Mouse (Mus musculus) limb, embryonic 14.5 days (tissue): Measurements from ENCODE around the gene Fbxw7. TPM values are rescaled to one million over a fixed set of nuclear protein-coding genes. Genes with fewer than 3 reads are reported as not detected.

Experiments used
- ATAC-seq: fragments of 200-750 bp; cut with Nextera tagmentation; 2 replicates; pipeline ENCODE4 v1.8.0; 2017; ENCODE audit warnings: low read depth, moderate number of reproducible peaks, moderate TSS enrichment; ENCODE audit not compliant: low FRiP score
- DNase-seq: peaks from one replicate; pipeline ENCODE4 v3.0.0-alpha.2; 2015; ENCODE audit warnings: low spot score
- H3K27ac ChIP-seq: fragments of 300-500 bp; sonication (generic); replicated peaks from 2 replicates; pipeline ENCODE4 v1.5.1; 2014; ENCODE audit warnings: low read depth, mild to moderate bottlenecking, low read length, moderate library complexity, mixed read lengths
- H3K27me3 ChIP-seq: fragments of 300-500 bp; sonication (generic); 2 replicates; pipeline ENCODE4 v1.6.1; 2014; ENCODE audit warnings: low read length, mixed read lengths; ENCODE audit not compliant: control insufficient read depth, insufficient read depth
- H3K36me3 ChIP-seq: fragments of 300-500 bp; sonication (generic); 2 replicates; pipeline ENCODE4 v1.6.1; 2014; ENCODE audit warnings: mild to moderate bottlenecking, low read length, moderate library complexity, mixed read lengths; ENCODE audit not compliant: control insufficient read depth, insufficient read depth
- H3K4me1 ChIP-seq: fragments of 300-500 bp; sonication (generic); 2 replicates; pipeline ENCODE4 v1.6.1; 2014; ENCODE audit warnings: antibody characterized with exemption, low read length, mixed read lengths; ENCODE audit not compliant: control insufficient read depth, insufficient read depth
- H3K4me2 ChIP-seq: fragments of 300-500 bp; sonication (generic); replicated peaks from 2 replicates; pipeline ENCODE4 v1.6.1; 2014; ENCODE audit warnings: low read depth, mild to moderate bottlenecking, low read length, moderate library complexity; ENCODE audit not compliant: severe bottlenecking
- H3K4me3 ChIP-seq: fragments of 300-500 bp; sonication (generic); replicated peaks from 2 replicates; pipeline ENCODE4 v1.5.1; 2014; ENCODE audit warnings: low read length
- H3K9ac ChIP-seq: fragments of 300-500 bp; sonication (generic); 2 replicates; pipeline ENCODE4 v1.6.1; 2014; ENCODE audit warnings: mild to moderate bottlenecking, low read depth, low read length, moderate library complexity; ENCODE audit not compliant: severe bottlenecking
- H3K9me3 ChIP-seq: fragments of 300-500 bp; sonication (generic); 2 replicates; pipeline ENCODE4 v1.6.1; 2016; ENCODE audit warnings: low read length; ENCODE audit not compliant: control insufficient read depth
- POLR2A ChIP-seq: fragments of 200-500 bp; IDR thresholded peaks from 2 replicates; pipeline ENCODE4 v1.8.0; 2012; ENCODE audit warnings: inconsistent platforms, mild to moderate bottlenecking, moderate library complexity, borderline replicate concordance; ENCODE audit not compliant: insufficient read depth, insufficient read length; ENCODE audit errors: extremely low read depth
- WGBS: fragments of 180-500 bp; shearing (Covaris S2); extraction: QIAGEN DNeasy Blood & Tissue Kit; methylation state at CpG from one replicate; pipeline ENCODE4 v1.1.7; 2014; 5-methylcytosine and 5-hydroxymethylcytosine counted together
- polyA plus RNA-seq, 2 experiments: library from polyadenylated mRNA; depleted of rRNA in 1 of 2; stranded (reverse) in 1 of 2; unstranded in 1 of 2; fragments of >200 nt; fragmentation: Nextera tagmentation in 1 of 2; extraction: Ambion mirVana in 1 of 2; gene quantifications; 2 replicates each; pipeline versions ENCODE4 v1.2.1 to v1.2.3; 2012 to 2014

The Fbxw7 gene
- polyA plus RNA-seq, 2 experiments, result 10.6 to 13.4 TPM

DNA sequence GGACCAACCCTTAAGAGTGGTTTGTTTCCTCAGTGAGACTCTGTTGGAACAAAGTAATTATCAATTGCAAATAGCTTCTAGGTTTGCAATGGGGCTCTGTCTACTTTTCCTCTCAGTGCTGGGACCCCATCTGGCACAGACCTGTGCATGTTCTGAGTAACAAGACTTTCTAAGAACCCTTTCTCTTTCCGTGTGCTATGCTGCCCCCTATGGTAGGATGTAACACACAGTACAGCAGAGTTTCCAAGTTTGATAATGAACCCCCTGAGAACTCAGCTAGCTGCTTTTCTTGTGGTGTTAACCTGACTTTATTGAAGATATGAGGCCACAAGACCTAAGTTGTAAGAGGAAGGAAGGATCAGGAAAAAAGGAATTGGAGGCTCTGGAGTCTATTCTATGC, 91.5 kb downstream of the Fbxw7 start:
- no peak for TF ChIP-seq POLR2A
- no peak overlapping the region for H3K27ac ChIP-seq
- no peaks in the 10 kb centered on the region for H3K9me3 ChIP-seq
- H3K36me3 ChIP-seq, result no peaks in the 10 kb centered on the region
- 22% methylated on average over 1 of the region's 1 CpGs for WGBS
- DNase-seq (peak; percentile 18), ATAC-seq (no peak)
- H3K4me3 ChIP-seq, result no peak overlapping the region
- H3K4me1 ChIP-seq, result no peaks in the 10 kb centered on the region
- no peak overlapping the region for H3K9ac ChIP-seq
- H3K4me2 ChIP-seq, result no peak overlapping the region
- H3K27me3 ChIP-seq, result no peaks in the 10 kb centered on the region

DNA sequence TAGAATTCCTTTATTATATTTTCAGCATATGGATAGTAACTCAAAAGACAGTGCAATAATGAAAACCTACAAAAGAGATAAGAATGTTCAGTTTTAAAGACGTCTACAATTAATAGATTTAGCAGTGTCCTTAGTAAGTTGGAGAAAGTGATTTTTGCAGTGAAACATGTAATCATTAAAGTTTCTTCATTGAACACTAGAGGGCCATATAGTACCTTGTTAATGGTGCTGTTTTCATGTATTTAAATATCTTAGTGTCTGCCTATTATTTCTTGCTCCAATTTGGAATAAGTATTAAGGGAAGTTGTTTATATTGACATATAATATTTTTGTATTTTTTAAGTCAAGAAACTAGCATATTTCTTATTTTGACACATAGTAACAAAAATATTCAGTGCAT, 99.2 kb downstream of the Fbxw7 start:
- ATAC-seq (no peak), DNase-seq (peak; percentile 9)
- Histone ChIP-seq H3K4me2 (no peak overlapping the region), H3K27ac (no peak overlapping the region), H3K9ac (no peak overlapping the region), H3K27me3 (no peaks in the 10 kb centered on the region), H3K4me3 (no peak overlapping the region), H3K9me3 (no peaks in the 10 kb centered on the region), H3K36me3 (no peaks in the 10 kb centered on the region), H3K4me1 (no peaks in the 10 kb centered on the region)
- 53% methylated on average over 1 of the region's 1 CpGs for WGBS
- no peak for TF ChIP-seq POLR2A

DNA sequence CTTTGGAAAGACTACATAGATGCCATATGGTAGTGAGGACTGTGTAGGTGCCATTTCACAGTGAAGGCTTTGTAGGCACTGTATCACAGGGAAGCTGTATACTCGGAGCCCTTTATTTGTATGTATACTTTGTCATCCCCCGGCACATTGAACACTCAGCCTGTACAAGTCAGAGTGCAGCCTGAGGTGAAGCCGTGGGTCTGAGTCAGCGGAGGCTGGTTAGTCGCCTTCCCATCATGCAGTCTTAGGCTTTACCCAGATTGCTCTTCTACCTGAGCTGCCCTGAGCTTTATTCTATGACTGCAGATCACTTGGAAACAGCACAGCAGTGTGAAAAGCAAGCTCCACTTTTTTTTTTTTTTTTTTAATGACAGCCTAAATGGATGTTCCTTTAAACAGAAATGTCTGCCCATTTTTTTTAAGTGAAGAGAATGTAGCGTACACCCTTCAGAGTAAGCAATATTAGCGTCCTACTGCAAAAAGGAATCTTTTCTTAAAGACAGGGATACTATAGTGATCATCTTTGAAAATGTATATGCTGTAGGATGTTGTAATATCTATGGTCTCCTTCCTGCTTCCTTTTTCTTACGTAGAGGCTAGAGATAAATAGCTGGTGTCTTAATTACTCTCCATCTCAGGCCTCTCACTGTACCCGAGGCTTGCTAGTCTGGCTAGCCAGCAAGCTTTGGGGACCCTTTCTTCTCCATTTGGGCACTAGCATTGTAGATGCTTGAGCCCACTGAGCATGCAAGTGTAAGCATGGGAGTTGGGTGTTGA, 103.0 kb downstream of the Fbxw7 start:
- no peaks in the 10 kb centered on the region for H3K4me1 ChIP-seq
- 80% methylated on average over 9 of the region's 9 CpGs for whole genome bisulfite sequencing
- TF ChIP-seq POLR2A, result no peak
- H3K36me3 ChIP-seq, result no peaks in the 10 kb centered on the region
- ATAC-seq, result no peak
- H3K9ac ChIP-seq, result no peak overlapping the region
- H3K4me3 ChIP-seq, result no peak overlapping the region
- H3K4me2 ChIP-seq, result no peak overlapping the region
- H3K9me3 ChIP-seq, result no peaks in the 10 kb centered on the region
- no peak for DNase-seq
- H3K27ac ChIP-seq, result no peak overlapping the region
- no peaks in the 10 kb centered on the region for H3K27me3 ChIP-seq

DNA sequence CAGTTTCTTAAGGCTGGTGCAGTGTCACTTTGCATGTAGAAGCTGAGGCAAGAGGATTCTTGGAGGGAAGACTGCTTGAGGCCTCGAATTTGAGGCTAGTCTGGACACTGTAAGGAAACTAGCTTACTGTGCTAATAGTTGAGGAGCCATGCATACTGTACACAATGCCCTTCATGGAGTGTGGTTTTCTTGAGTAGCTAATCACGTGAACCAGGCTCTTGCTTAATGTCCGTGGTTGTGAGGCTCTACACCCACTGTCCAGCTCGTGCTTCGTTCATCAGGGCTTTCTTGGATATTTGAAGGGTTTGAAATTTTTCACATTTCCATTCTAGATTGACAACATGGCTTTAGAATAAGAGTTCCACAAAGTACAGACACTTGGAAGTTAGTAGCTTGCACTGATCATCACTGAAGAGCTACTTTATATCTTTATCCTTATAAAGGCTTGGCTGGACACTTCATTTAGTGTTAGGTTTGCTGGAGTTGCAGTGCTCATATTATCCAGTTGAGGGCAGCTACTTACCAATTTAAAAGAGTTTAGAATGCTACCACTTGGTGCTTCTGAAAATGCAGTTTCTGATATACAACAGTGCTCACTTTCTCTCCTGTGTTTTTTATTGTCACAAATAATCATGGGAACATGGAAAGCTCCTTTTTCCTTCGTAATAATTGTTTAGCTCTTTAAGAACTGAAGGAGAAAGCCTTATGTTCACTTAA, 106.8 kb downstream of the Fbxw7 start:
- Histone ChIP-seq H3K4me2 (no peak overlapping the region), H3K4me3 (no peak overlapping the region), H3K36me3 (no peaks in the 10 kb centered on the region), H3K9me3 (no peaks in the 10 kb centered on the region), H3K9ac (no peak overlapping the region), H3K4me1 (no peaks in the 10 kb centered on the region), H3K27me3 (no peaks in the 10 kb centered on the region), H3K27ac (no peak overlapping the region)
- 68% methylated on average over 6 of the region's 6 CpGs for WGBS
- DNase-seq (peak; percentile 70), ATAC-seq (no peak)
- no peak for TF ChIP-seq POLR2A

DNA sequence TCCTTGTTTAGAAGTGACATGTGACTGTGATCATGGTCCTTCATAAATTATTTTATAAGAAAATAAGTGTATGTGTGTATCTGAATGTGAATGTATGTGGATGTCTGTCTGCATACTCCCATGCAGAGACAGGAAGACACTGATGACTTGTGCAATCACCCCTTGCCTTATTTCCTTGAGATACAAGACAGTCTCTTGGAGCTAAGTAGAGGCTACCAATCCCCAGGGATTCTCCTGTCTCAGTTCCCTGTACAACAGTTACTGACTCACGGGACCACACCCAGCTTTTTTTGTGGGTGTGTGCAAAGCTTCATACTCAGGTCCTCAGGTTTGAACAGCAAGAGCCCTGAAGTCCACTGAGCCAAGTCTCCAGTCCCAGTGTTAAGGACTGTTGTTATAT, 108.2 kb downstream of the Fbxw7 start:
- Histone ChIP-seq H3K27me3 (no peaks in the 10 kb centered on the region), H3K4me1 (no peaks in the 10 kb centered on the region), H3K36me3 (no peaks in the 10 kb centered on the region), H3K4me3 (no peak overlapping the region), H3K9ac (no peak overlapping the region), H3K4me2 (no peak overlapping the region), H3K9me3 (no peaks in the 10 kb centered on the region), H3K27ac (no peak overlapping the region)
- WGBS, result 69% methylated on average over 1 of the region's 1 CpGs
- ATAC-seq, result no peak
- no peak for TF ChIP-seq POLR2A
- DNase-seq, result no peak
